Mouse (Mus musculus) testis, postnatal 10 days (tissue): Measurements from ENCODE around the gene Slf2.
A peak's percentile ranks its signal among the peaks of the same experiment; 100 is the strongest.

Experiments
- DNase-seq: peaks from one replicate; pipeline ENCODE4 v3.0.0; 2021; ENCODE audit warnings: low spot score

The Slf2 gene

DNA sequence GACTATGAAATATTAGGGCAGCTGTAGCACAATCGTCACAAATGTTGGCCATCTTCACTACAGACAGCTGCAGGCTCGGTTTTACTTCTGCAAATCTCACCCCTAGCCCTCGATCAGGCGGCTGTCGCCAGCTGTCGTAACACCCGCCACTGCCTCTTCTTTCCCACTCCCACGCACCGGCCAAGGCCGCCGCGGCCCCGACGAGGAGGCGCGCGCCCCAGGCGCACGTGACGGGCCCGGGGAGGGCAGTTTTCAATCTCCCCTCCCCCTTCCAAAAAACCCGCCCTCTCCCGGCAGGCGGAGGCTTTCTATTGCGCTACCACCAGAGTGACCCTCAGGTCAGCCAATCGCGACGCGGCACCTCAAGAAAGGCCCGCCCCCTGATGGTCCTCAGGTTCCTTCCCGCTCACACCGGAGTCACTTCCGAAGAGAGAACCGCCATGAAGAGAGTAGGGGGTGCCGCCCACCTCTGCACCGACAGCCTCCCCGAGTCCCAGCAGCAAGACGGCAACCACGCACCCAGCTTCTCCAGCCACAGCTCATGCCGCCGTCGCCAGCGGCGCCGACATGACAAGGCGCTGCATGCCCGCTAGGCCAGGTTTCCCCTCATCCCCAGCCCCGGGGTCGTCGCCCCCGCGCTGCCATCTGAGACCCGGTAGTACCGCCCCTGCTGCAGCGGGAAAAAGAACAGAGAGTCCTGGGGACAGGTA, at the start of gene Slf2:
TSS of gene Slf2 (plus strand) at position 408 of the 710 bp plus-strand sequence.
- DNase-seq: peak; percentile 99

DNA sequence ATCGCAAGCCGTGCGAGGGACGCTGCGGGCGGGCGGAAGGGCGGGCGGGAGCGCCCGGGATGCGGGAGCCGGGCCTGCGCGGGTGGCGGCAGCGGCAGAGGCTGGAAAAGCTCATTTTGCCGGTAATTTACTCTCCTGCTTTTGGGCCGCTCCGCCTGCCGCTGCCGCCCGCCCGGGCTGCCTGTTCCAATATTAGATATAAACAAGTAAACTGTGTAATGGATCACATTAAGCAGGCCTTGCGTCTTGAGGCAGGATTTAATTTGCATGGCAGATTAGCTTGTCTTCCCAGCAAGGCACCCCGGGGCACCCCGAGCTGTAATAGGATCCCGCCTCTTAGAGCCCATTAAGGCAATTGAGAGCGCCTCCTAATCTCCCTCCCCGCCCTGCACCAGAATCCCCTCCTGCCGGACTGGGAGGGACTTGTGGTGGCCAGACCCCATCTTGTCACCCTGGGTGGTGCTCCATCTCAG, 48.4 kb upstream of the Slf2 start:
- DNase-seq: peak; percentile 53

DNA sequence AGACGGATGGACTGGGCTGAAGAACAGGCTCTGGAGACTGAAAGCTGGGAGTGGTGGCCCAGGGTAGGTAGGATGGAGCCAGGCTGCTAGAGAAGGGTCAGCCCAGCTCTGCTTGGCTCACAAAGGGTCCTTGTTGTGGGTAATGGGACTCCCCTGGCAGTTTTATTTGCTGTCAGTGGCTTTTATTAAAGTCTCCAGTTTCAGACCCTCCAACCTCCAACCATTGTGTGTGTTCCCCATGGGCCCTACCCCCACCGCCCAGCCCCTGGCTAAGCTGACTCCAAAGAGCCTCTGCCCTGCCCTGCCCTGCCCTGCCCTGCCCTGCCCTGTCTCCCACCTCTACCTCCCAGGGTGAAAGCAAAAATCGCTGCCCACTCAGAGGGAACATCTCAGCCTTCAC, 46.6 kb upstream of the Slf2 start:
- peak; percentile 37 for DNase-seq

DNA sequence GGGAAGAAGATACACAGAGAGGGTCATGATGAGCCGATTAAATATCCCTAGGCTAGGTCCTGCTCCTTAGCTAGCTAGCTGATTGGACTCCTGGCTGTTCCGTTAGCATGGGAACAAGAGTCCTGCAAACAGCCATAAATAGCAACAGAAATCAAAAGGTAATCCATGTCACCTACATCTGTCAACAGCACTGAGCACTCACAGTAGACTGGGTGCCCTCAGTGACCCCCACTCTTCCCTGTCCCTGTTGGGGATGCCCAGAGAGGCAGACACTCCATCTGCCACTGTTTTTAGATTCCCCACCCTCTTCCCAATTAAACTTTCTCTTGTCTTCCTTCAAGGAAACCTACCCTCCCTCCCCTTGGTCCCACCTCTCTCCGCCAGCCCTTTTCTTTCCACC, 44.5 kb upstream of the Slf2 start:
- DNase-seq: no peak

DNA sequence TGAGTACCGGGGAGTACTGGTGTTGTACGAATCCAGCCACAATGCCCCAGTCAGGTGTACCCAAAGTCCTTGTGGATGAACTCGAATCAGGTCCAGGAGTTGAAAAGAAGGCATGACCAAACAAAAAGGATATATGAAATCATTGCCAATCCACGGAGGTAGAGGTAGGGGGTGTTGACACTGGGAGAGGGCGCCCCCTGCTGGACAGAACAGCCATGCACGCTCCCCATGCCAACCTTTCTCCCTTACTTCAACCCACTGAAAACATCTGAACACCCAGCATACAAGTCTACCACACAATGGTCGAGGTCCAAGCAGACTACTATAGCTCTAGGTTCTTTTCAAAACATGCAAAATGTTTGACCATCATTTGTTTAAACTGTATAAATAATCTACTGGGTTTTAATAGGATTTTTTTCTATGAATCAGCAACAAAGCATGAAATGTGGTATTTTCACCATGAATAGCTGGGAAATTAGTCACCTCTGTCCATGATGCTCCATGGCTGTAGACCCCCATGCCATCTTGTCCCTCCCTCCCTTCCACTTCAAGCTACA, 43.2 kb upstream of the Slf2 start:
- DNase-seq: peak; percentile 91

DNA sequence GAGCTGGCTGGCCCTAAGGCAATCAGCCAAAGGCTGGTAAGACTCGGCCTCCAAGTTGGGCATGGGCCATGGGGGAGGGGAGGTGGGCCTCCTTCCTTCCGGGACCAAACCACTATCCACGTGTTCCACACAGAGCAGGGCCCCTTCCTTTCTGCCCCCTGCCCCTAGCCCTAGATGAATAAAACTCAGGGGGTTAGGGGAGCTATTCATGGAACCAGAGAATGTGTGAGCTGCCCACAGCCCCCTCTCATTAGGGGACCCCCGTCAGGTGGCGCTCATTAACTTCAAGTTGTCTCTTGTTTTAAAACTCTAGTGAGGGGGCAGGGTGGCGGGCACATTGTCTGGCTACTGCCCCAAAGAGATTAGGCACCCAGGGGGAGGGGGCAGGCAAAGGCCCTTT, 41.4 kb upstream of the Slf2 start:
- DNase-seq: no peak

DNA sequence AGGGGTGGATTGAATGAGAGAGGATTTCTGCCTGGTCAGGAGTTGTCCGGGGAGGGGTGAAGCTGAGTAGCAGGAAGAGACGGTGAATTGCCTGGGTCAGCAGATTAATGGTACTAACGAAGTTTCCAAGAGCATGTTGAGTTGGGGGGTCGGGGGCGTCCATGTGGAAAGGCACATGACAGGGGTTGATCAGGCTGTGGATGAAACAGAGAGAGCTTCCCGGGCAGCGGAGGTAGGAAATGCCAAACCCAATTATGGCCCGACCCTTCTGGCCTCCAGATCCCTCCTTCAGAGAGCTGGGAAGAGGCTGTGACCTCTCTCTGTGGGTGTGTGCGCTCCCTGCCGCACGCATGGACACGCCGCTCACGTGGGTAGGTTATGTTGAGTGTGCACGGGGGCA, 39.5 kb upstream of the Slf2 start:
- no peak for DNase-seq

DNA sequence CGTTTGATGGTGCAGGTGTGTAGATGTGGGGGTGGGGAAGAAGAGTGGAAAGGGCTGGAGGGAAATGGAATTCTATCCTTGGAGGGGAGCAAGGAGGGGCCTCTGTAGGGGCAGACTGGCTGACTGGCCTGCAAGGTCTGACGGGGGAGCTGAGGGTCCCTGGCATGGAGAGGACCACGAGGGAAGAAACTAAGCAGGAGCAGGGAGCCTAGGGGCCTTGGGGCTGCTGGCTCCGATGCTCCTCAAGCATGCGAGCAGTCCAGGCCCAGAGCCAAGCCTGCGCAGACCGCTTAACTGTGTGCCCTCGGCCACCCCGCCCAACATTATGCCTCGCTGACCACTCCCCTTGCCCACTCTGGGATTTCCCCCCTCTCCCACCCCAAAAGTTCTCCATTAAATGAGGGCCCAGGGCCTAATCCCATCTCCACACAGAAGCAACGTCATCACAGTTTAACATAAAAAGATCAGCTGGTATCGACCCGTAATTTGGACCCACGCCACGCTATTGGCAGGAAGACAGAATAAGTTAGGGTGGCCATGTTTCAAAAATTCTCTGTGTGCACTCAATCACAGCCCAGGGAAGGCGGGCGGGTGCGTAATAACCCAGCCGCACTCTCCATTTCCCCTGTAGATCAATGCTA, 37.6 kb upstream of the Slf2 start:
- DNase-seq: peak; percentile 67

DNA sequence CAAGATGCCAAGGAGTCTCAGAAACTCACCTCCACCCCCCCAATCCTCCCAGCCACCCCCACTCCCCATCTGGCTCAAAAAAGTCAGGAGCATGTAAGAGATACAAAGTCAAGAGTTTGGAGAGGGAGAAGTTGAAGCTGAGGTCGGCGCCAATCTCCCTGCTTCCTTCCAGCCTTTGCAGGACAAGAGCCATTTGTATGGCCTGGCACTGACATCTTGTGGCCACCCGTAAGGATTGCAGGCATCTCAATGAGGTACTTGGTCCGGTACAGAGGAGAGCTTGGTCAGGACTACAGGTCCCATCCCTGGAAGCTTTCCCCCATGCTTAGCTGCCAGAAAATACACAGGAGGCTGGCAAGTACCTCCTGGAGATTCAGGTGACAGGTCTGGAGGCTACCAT, 35.7 kb upstream of the Slf2 start:
- peak; percentile 82 for DNase-seq

DNA sequence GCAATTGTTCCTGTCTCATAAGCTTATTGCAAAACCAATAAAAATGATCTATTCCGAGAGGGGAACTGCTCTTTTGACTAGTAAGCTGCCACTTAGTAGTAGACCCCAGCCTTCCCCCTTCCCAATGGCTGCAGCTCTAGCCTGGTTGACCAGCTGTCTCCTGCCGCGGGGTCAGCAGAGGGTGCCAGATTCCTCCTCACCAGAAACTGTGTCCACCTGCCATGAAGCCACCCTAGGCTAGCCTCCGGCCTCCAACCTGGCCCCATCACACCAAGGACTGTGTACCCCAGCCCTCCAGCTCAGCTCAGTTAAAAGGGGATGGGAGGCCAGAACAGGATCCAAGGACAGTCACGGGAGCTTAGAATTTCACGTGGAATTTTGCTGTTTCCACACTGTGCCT, 34.5 kb upstream of the Slf2 start:
- no peak for DNase-seq

DNA sequence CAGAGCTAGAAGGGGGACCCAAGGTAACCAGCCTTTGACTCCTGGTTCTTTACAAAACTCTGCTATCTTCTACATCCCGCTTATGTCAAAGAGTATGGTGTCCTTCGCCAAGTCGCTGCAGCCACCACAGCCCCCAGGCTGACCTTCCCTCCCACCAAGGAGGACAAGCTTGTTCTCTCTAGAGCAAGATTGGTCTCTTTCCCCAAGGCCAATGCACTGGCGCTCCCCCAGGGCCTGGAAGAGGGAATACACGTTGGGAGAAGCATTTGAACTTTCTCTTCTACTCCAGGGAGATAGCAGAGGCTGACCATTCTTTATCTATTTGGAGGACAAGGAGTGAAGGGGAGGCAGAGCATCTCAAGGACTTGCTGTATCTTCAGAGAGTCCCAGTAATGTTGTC, 33.4 kb upstream of the Slf2 start:
- DNase-seq: peak; percentile 85

DNA sequence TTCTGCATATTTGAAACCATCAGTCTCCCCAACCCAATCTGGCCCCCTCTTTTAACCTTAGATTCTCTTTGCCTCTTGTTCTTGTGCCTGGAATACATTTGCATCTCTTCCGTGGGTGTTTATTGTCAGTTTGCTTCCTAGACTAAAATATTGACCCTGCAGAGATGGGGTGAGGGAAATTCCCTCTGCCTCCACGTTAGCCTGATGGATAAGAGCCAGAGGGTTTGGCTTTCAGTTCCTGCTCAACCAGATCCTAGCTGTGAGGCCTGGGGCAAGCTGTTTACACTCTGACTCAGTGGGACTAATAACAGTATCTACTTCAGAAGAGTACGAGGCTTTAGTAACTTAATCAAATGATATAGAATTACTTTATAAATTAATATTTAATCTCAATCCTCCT, 32.3 kb upstream of the Slf2 start:
- DNase-seq: no peak

DNA sequence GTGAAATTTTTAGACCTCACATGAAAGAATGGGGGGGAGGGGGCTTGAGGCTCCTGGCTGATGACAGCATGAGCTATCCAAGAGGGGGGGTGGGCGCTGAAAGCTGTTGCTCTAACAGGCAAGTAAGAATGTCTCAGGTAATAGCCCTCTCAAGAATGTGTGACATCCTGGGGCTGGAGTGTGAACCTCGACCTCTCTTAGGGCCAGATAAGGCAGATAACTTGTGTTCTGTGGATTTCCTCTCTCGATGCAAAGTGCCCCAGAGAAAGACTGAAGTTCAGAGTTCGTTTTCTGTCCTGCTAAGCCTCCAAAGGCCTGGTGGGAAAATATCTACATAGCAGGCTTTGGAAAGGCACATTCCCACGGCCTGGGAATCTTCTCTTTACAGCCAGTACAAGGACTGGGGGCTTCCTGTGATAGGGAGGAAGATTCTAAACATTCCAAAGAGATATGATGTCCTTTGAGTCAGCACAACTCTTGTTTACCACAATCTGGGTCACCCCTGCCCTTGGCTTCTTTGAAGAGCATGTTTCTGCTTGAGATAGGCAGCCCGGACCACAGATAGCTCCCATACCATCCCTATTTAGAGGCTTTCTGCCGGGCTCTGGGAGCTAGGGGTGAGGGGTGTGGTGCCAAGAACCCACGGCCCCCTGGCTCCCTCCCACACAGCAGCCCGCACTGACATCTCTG, 31.7 kb upstream of the Slf2 start:
- DNase-seq: no peak

DNA sequence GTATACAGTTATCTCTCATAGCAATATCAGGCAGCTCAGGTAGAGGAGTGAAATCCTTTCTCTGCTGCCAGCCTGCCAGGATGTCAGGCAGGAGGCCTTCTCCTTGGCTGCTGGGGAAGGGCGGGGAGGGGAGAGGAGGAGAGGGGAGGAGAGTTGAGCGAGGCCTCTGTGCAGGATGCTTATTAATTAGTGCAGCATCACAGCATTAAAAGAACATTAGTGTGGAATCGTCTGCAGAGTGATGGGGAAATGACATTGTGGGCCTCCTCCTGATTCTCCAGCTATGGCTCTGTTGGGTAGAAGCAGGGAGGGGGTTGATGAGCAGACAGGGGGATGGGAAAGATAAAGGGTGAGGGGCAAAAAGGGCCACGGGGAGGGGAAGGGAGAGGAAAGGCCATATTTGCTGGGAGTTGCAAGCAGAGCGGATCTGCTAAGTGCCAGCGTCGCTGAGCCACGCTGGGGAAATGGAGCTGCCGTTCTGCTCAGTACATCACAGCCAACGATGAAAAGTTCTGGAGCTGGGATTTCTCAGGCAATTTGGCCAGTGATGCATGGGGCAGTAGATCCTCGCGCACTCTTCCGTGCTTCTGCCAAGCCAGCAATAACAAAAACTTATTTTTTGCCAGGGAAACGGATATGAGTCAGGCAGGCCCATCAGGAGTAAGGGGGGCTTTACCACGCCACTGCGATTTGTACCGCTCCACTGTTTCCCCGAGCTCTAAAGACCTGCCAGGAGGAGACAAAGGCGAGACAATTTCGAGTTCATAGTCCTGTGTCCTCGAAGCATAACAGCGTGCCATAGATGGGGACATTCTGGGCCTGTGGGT, 30.8 kb upstream of the Slf2 start:
- DNase-seq: no peak

DNA sequence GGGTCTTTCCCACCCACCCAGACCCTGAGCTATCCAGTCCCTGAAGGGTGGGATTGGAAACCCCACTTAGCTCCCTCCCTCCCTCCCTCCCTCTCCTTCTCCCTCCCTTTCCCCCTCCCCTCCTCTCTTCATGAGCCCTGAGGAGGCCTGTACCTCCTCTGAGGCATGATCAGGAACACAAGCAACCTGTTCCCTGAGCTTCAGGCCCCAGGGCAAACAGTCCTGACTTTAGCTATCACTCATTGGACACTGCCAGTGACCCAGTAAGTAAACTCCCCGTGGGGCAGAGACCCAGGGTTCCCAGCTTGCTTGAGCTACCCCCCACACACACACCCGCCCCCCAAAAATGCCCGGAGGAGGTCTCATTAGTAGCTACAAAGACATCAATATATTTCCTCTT, 29.9 kb upstream of the Slf2 start:
- DNase-seq: no peak

DNA sequence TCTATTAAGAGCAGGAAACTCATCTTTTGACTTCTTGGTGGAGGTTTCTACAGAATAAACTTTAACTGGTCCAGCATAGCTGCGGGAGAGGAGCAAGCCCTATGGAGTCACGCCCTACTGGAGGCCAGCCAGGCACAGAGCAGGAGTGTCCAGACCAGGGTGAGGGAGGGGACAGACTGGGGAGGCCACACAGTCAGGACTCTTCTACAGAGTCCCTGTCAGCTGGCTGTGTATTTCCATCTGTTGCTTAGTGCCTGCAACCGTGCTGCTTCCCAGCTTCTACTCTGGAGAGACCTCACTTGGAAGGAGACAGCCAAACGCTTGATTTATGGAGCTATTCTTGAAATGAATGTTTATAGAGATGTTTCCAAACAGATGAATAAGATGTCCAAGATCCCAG, 28.6 kb upstream of the Slf2 start:
- DNase-seq: no peak

DNA sequence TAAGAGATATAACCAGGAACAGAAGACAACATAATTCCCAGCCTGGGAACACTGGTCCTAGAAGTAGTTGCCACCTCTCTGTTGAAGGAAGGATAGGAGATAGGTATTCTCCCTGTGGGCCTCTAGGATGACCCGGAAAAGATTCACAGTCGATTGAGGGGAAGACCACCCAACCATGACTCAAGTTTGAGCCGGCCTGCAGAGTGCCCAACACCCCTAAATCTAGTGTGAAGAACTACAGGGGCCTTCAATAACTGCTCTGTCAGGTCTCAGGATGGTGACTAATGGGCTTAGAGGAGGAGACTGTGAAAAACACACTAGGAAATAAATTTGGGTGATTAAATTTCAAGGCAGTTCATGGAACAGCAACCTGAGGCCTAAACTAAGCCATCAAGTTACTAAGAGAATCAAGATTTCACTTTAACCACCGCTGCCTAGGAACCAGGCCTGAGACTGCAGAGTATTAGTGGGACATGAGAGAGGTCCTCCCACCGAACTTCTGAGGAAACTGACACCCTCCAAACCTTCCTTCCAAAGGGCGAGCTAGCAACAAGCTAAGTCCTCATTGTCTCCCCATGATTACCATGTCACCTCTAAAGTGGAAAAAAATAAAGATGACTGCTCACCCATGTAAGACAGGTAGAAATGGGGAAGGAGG, 27.5 kb upstream of the Slf2 start:
- DNase-seq: no peak

DNA sequence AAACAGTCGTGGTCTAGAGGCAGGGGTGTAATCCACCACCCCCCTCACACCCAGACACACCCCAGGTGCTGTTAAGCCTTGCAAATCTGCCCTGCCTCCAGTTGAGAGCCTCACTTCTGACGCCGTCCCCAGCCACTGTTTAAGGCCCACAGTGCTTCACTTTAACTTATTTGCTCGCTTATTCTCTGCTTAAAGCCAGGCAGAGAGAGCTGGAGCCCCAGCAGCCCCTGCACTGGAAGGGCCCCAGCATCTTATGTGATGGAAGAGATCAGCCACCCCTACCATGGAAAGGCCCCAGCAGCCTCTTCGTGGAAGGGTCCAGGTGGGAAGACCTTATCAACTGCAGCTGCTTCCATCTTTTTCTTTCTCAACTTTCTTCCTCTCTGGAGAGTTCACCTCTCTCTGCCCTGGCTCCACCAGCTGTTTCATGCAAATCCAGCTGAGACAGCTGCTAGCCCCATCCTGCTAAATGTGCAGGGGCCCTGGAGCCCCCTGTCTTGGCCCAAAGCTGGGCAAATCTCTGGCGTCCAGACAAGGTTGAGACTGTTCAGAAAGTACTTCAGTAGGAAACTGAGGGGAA, 26.7 kb upstream of the Slf2 start:
- DNase-seq: no peak

DNA sequence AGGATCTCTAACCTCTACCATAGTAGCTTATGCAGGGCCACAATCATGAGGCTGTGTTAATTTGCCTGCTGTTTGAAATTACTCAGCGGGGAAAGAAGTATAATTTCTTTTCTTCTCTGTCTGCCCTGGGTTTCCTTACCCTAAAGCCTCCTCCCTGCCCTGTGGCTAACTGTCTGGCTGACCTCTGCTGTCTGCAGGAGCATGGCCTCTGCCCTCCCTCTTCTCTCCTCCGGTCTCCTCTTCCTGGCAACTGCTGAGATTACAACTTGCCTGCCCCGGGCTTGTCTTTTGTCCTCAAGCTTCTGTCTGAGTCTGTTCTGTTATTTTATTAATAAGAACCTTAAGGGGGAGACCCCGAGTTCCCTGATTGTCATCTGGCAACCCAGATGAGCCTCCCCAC, 25.6 kb upstream of the Slf2 start:
- no peak for DNase-seq

DNA sequence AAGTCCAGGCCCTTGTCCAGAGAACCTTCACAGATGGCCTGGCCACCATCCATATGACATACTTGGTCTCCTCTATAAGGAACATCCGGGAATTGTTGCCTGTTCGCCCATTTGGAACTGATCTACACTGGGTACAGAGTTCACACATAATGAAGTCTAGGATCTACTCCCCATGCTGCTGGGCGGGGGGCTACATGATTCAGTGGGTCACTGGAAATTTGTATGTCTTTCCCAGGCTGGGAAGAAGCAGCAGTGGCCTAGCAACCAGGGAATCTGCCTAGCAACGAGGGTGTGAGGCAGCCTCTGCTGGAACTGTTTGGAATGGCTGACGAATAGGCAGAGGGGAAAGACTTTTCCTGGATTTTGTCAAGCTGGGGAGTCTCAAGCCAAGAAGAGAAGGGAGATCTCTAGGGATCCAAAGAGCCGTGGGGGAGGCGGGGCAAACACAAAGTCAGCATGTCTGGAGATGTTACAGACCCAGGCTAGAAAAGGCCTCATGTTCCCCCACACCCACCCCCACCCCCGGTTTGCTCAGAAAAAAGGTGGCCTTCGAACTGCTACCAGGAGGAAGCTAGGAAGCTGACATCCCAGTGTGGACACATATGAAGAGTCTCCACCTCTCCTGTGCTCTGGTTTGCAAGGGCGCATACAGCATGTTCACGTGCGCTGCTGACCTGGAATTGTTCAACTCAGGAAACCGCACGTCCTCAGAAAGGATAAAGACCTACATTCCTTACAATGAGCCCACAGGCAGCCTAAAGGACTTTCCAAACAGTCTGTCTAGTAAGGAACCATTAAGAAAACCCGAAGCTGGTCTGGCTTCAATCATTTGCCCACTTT, 22.9 kb upstream of the Slf2 start:
- DNase-seq: no peak
